Mouse (Mus musculus) midbrain, embryonic 10.5 days (tissue): ENCODE results near the gene Ccpg1. TPM values are rescaled to one million over a fixed set of nuclear protein-coding genes. Genes with fewer than 3 reads are reported as not detected.

Experiments used
- DNase-seq: peaks from one replicate; pipeline ENCODE4 v3.0.0-alpha.2; 2017; ENCODE audit warnings: low spot score
- H3K27ac ChIP-seq: fragments of 300-500 bp; sonication (generic); replicated peaks from 2 replicates; pipeline ENCODE4 v1.5.1; 2016; ENCODE audit warnings: mild to moderate bottlenecking
- H3K27me3 ChIP-seq: fragments of 300-500 bp; sonication (generic); 2 replicates; pipeline ENCODE4 v1.6.1; 2016; ENCODE audit warnings: low read depth, mild to moderate bottlenecking; ENCODE audit not compliant: poor library complexity, severe bottlenecking
- H3K36me3 ChIP-seq: fragments of 300-500 bp; sonication (generic); 2 replicates; pipeline ENCODE4 v1.6.1; 2016; ENCODE audit warnings: mild to moderate bottlenecking, moderate library complexity
- H3K4me1 ChIP-seq: fragments of 300-500 bp; sonication (generic); 2 replicates; pipeline ENCODE4 v1.6.1; 2016
- H3K4me3 ChIP-seq: fragments of 300-500 bp; sonication (generic); 2 replicates; pipeline ENCODE4 v1.5.1; 2016; ENCODE audit warnings: mild to moderate bottlenecking, moderate library complexity
- H3K9me3 ChIP-seq: fragments of 300-500 bp; sonication (generic); replicated peaks from 2 replicates; pipeline ENCODE4 v1.6.1; 2016; ENCODE audit warnings: mild to moderate bottlenecking
- WGBS: fragments of 180-500 bp; shearing (Covaris S2); methylation state at CpG from one replicate; pipeline ENCODE4 v1.1.7; 2016; 5-methylcytosine and 5-hydroxymethylcytosine counted together
- polyA plus RNA-seq: library from polyadenylated mRNA; unstranded; fragments of >200 nt; fragmentation: Nextera tagmentation; extraction: Ambion mirVana; gene quantifications from 2 replicates; pipeline ENCODE4 v1.2.1, GENCODE M21; 2016

Gene Ccpg1
- polyA plus RNA-seq, 1 experiment from 2014 or later: 18.0 TPM

DNA sequence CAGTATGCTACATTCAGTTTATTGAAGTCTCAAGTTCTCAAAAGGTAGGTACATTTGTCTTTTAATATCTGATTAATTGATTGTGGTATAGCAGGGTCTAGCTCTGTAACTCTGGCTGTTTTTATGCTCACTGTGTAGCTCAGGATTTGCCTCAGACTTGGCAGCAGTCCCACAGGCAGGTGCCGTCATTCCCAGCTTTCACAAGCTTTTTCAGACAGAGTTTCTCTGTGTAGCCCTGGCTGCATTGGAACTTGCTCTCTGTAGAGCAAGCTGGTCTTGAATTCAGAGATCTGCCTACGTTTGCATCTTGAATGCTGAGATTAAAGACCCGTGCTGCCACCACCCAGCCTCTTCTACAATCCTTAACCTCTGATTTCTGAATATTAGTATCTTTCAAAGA is 16.9 kb downstream of the Ccpg1 start:
- H3K27me3 ChIP-seq: no peaks in the 10 kb centered on the region
- peaks cover 14% of the 10 kb centered on the region for H3K36me3 ChIP-seq
- WGBS: 81% methylated on average over 3 of the region's 3 CpGs
- no peaks in the 10 kb centered on the region for H3K9me3 ChIP-seq
- H3K4me1 ChIP-seq: no peaks in the 10 kb centered on the region
- no peak overlapping the region for H3K4me3 ChIP-seq
- H3K27ac ChIP-seq: no peak overlapping the region
- DNase-seq: no peak

DNA sequence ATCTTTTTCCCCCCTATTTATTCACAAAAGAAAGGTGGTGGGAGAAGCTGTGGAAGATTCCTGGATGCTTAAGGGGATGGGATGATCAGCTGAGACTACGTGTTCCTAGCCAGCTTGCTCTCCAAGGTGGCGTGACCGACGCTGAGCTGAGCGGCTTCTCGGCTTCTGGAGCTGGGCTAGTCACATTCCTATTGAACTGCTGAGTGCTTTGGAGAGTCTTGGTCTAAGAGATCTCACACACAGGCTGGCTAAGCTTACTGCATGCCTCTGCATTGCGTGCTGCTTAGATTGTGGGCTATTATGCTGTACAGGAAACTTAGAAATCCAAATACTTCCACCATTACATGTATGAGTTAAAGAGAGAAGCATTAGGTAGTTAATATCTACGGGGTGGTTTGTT is 18.8 kb downstream of the Ccpg1 start:
- H3K4me1 ChIP-seq: no peaks in the 10 kb centered on the region
- no peaks in the 10 kb centered on the region for H3K27me3 ChIP-seq
- no peak for DNase-seq
- no peak overlapping the region for H3K27ac ChIP-seq
- no peaks in the 10 kb centered on the region for H3K9me3 ChIP-seq
- H3K36me3 ChIP-seq: peaks cover 14% of the 10 kb centered on the region
- no peak overlapping the region for H3K4me3 ChIP-seq
- 86% methylated on average over 8 of the region's 8 CpGs for WGBS

DNA sequence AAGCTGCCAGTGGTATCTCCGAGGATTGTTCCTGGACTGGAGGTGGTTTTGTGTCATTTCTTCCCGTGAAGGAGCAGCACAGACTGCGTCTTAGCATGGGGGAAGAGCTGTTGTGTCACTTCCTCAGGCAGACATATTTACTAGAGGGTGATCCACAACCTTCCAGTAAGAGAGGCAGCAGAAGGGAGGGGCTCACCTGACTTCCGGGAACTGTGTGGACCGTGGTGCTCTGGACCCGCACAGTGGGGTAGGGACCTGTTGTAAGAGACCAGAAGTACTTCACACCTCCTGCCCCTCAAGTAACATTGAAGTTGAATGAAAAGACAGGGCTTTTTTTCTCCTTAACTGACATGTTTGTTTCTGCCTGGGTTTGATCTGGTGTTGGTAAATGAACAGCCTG is 19.9 kb downstream of the Ccpg1 start:
- Histone ChIP-seq H3K9me3 (no peaks in the 10 kb centered on the region), H3K27ac (no peak overlapping the region), H3K36me3 (peaks cover 17% of the 10 kb centered on the region), H3K4me1 (no peaks in the 10 kb centered on the region), H3K4me3 (no peak overlapping the region), H3K27me3 (no peaks in the 10 kb centered on the region)
- WGBS: 92% methylated on average over 6 of the region's 6 CpGs
- DNase-seq: no peak

DNA sequence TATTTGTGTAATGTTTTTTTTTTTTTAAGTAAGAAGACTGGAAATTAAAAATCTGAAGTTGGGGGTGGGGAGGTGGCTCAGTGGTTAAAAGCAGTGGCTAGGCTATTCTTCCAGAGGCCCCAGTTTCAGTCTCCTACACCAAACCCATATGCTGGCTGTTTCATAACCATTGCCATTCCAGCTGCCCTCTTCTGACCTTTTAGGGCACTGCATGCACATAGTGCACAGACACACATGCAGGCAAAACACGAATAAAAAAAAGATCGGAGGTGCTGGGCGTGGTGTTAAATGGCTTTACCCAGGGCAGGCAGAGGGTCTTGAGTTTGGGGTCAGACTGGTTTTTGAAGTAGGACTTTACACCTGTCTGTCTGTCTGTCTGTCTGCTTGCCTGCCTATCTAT is 20.9 kb downstream of the Ccpg1 start:
- H3K27ac ChIP-seq: no peak overlapping the region
- H3K4me1 ChIP-seq: no peaks in the 10 kb centered on the region
- WGBS: 98% methylated on average over 3 of the region's 3 CpGs
- no peak overlapping the region for H3K4me3 ChIP-seq
- H3K27me3 ChIP-seq: no peaks in the 10 kb centered on the region
- H3K36me3 ChIP-seq: peaks cover 27% of the 10 kb centered on the region
- H3K9me3 ChIP-seq: no peaks in the 10 kb centered on the region
- no peak for DNase-seq

DNA sequence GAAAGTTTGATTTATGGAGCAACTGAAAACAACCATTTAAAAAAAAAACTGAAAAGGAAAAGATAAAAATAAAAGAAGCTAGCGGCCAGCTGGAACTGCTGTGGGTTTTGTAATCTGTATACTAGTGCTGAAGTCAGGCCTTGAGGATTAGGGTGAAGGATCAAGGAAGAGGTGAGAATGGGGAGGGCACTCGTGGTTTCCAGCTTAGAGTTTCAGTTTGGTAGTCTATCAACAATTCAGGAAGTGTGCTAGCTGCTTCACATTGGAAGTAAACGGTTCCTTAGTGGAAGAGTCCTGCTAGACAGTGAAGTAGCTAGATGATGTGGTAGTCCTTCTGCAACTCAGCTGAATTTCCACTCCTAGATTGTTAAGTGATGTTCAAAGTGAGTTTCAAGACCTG is 23.2 kb downstream of the Ccpg1 start:
- no peak overlapping the region for H3K4me3 ChIP-seq
- no peak for DNase-seq
- no peaks in the 10 kb centered on the region for H3K27me3 ChIP-seq
- WGBS: 73% methylated on average over 3 of the region's 3 CpGs
- peaks cover 42% of the 10 kb centered on the region for H3K36me3 ChIP-seq
- no peaks in the 10 kb centered on the region for H3K9me3 ChIP-seq
- no peaks in the 10 kb centered on the region for H3K4me1 ChIP-seq
- no peak overlapping the region for H3K27ac ChIP-seq

DNA sequence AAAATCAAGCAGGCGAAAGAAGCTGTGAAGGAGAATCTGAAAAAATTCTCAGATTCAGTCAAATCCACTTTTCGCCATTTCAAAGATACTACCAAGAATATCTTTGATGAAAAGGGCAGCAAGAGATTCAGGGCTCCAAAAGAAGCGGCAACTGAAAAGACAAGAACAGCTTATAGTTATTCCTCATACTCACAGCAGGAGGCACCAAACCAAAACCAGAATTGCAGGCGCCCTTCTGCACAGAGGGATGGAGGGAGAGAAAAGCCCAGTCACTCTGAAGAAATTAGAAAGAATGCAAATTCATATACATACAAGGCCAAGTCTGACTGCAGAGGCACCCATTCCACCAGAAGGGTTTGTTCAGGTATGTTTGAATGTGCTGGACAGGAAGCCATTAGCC is 27.4 kb downstream of the Ccpg1 start:
- no peak overlapping the region for H3K27ac ChIP-seq
- H3K9me3 ChIP-seq: no peaks in the 10 kb centered on the region
- H3K4me1 ChIP-seq: no peaks in the 10 kb centered on the region
- no peak for DNase-seq
- peaks cover 68% of the 10 kb centered on the region for H3K36me3 ChIP-seq
- 91% methylated on average over 4 of the region's 4 CpGs for WGBS
- no peaks in the 10 kb centered on the region for H3K27me3 ChIP-seq
- H3K4me3 ChIP-seq: no peak overlapping the region

DNA sequence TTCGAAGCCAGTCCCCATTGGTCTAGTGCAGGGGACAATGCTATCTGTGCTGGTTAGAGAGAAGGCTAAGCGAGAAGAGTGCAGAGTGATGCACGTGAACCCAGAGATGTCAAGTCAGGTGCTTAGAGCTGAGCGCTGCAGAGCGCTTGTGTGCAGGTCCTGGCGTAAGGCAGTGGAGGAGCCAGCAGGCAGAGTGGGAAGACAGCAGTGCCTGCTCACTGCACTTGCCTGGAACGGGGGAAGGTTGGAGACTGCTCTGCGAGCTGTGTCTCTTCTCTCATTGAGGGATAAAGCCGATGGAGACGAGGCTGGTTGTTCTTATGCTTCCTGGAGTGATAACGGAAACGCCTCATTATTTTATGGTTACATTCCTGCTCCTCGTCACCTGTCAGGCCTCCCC is 29.5 kb downstream of the Ccpg1 start:
- Histone ChIP-seq H3K27me3 (no peaks in the 10 kb centered on the region), H3K4me3 (no peak overlapping the region), H3K9me3 (no peaks in the 10 kb centered on the region), H3K27ac (no peak overlapping the region), H3K36me3 (peaks cover 89% of the 10 kb centered on the region), H3K4me1 (no peaks in the 10 kb centered on the region)
- DNase-seq: no peak
- 91% methylated on average over 13 of the region's 13 CpGs for WGBS

DNA sequence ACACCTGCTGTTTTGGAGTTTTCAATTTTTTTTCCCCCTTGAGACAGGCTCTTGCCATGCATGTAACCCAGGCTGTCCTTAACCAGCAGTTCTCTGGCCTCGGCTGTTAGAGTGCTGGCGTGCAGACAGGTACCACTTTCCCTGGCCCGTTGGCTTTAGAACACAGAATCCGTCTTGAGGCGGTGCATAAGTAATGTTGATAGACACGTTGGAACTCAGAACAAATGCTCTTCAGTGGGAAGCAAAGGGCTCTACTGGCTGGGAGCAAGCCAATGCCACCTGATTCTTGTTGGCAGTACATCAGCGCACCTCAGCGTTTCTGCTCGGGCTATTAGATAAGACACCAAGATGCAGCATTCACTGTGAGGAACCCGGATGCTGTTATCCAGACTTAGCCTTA is 34.6 kb downstream of the Ccpg1 start:
- H3K36me3 ChIP-seq: peaks cover 73% of the 10 kb centered on the region
- no peak for DNase-seq

DNA sequence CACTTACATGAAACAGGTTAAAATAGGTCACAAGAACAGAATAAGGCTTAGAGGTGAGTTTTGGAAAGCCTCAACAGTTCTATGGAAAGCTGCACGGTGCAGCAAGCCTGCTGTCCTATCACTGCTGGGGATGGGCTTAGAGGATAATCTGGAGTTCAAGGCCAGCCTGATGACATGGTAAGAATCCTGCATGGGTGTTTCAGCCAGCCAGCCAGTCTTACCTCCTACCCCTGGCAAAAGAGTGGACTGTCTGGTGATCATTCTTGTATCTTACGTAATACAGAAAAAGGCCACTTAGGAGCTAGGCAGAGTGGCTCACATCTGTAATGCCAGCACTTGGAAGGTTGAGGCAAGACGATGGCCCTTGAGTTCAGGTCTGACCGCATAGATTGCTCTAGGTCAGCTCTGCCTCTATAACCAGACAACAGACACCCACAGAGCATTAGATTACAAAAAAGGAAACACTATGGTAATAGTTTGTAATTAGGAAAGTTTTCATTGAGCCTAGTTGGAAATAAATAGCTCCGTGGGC is 35.4 kb downstream of the Ccpg1 start:
- H3K4me1 ChIP-seq: no peaks in the 10 kb centered on the region; the same call in 1 of the 2 replicates
- DNase-seq: no peak
- WGBS: 96% methylated on average over 5 of the region's 5 CpGs
- H3K9me3 ChIP-seq: no peaks in the 10 kb centered on the region
- no peaks in the 10 kb centered on the region for H3K27me3 ChIP-seq
- H3K4me3 ChIP-seq: no peak overlapping the region
- peaks cover 67% of the 10 kb centered on the region for H3K36me3 ChIP-seq
- no peak overlapping the region for H3K27ac ChIP-seq

More for the DNA sequence above, 34.6 kb downstream of the Ccpg1 start:
- H3K27me3 ChIP-seq: no peaks in the 10 kb centered on the region
- no peak overlapping the region for H3K4me3 ChIP-seq
- WGBS: 92% methylated on average over 10 of the region's 10 CpGs
- H3K27ac ChIP-seq: no peak overlapping the region
- H3K4me1 ChIP-seq: no peaks in the 10 kb centered on the region
- no peaks in the 10 kb centered on the region for H3K9me3 ChIP-seq

DNA sequence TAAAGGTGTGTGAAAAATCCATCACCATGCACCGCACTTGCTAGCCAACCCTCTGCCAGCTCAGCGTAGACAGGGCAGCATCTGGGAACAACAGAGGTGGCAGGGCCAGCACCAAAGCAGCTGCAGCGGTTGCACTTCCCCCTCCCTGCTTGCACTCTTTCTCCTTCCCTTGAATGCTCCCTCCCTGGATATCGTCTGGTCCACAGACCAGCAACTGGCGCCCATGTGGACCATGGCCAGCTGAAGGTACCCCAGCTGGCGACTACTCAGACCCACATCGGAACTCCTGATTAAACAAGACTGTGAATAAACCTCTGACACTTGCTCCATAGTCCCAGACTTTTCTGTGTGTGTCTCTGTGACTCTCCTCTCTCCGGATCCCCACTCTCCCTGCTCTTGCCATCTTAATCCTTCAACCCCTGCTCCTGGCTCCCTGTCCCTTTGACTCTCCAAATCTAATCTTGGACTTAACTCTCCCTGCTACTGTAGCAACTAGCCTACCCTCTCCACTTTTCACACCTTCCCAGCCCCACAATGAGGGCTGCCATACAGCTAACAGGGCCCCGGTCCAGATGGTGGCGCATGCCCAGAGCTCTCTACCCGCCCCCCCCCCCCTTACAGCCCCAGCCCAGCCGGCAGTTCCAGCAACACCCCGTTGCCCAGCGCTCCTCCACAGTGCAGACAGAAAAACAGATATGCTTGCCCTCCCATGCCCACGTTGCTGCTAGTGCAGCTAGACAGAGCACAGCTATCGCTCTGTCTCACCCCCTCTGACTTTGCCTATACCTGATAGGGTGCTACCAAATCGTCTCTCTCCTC is 40.8 kb downstream of the Ccpg1 start:
- H3K27ac ChIP-seq: peak overlapping the region; percentile 50
- H3K4me3 ChIP-seq: peak overlapping the region; percentile 26; the same call in 1 of the 2 replicates
- WGBS: 17% methylated on average over 17 of the region's 17 CpGs
- DNase-seq: peak; percentile 32
- no peaks in the 10 kb centered on the region for H3K27me3 ChIP-seq
- peaks cover 10% of the 10 kb centered on the region for H3K4me1 ChIP-seq
- peaks cover 43% of the 10 kb centered on the region for H3K36me3 ChIP-seq
- no peaks in the 10 kb centered on the region for H3K9me3 ChIP-seq

DNA sequence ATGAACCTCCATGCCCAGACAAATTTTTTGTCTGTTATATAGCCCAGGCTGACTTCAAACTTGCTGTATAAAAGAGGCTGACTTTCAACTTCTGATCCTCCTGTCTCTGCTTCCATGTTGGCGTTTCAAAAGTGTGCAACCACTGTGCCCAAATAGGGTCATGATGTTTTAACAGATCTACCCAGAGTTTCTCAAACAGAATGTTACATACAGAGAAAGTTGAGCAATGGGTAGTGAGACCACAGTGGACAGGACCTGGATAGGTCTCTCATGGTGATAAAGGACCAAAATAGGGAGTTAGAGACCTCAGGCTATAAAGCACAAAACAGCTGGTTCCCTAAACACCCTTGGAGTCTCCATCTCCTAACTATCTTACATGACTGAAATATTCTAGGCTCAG is 45.2 kb downstream of the Ccpg1 start:
- H3K36me3 ChIP-seq: peaks cover 57% of the 10 kb centered on the region
- 87% methylated on average over 1 of the region's 1 CpGs for WGBS
- no peak for DNase-seq
- no peak overlapping the region for H3K27ac ChIP-seq
- H3K4me1 ChIP-seq: peaks cover 10% of the 10 kb centered on the region
- no peaks in the 10 kb centered on the region for H3K27me3 ChIP-seq
- no peaks in the 10 kb centered on the region for H3K9me3 ChIP-seq
- H3K4me3 ChIP-seq: no peak overlapping the region

DNA sequence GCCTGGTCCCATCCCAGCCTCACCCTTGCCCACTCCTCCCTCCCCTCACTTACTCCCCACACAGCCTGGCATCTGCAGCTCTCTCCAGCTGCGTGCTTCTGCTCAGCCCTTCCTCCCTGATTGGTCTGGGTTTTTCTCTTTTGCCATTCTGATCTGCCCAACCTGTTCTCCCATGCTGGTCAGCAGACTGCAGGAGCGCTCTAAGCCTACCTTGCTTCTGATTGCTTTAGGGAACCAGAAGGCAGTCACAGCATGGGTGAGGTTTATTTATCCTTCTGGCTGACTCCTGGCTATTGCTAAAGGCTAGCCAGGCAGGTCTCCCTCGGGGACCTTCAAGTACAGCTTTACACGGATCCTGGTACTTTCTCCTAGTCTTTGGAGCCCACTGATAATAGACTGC is 46.2 kb downstream of the Ccpg1 start:
- Histone ChIP-seq H3K27me3 (no peaks in the 10 kb centered on the region), H3K36me3 (peaks cover 61% of the 10 kb centered on the region), H3K9me3 (no peaks in the 10 kb centered on the region), H3K4me1 (peaks cover 2% of the 10 kb centered on the region), H3K4me3 (no peak overlapping the region), H3K27ac (no peak overlapping the region)
- DNase-seq: no peak
- WGBS: 72% methylated on average over 4 of the region's 4 CpGs

DNA sequence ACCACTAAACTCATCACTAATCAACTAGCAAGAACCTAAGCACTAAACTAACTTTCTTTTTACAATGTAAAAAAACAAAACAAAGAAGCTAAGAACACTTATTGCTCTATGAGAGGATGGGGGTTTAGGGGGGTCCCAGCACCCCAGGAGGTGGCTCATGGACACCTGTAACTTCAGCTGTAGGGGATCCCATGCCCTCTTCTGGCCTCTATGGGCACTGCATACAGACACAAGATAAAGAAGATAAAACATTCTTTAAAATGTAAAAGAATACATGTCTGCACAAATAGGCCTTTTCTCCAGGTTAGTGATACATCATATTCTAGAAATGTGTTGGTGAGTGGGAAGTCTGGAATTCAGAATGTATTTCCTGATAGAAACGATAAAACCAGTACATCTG is 48.2 kb downstream of the Ccpg1 start:
- no peak for DNase-seq
- H3K36me3 ChIP-seq: peaks cover 58% of the 10 kb centered on the region
- WGBS: 93% methylated on average over 1 of the region's 1 CpGs
- H3K9me3 ChIP-seq: no peaks in the 10 kb centered on the region
- H3K4me1 ChIP-seq: no peaks in the 10 kb centered on the region
- H3K4me3 ChIP-seq: no peak overlapping the region
- H3K27ac ChIP-seq: no peak overlapping the region
- no peaks in the 10 kb centered on the region for H3K27me3 ChIP-seq
